Mouse (Mus musculus) adrenal gland, adult 18-20 months (tissue): ENCODE measurements around the gene Vegfb. TPM values are rescaled to one million over a fixed set of nuclear protein-coding genes. Genes with fewer than 3 reads are reported as not detected.

Experiments used
- DNase-seq, 2 experiments: peaks; one replicate each; pipeline ENCODE4 v3.0.0; 2021 to 2022; ENCODE audit warnings: low spot score in 2 of 2
- long read RNA-seq, 2 experiments: library from polyadenylated mRNA; stranded (forward); transcript quantifications; one replicate each; pipeline ENCODE4 v2.0.0; 2021
- total RNA-seq, 2 experiments: library from RNA; stranded (reverse); gene quantifications; 1 replicate in 1 of 2; 2 replicates in 1 of 2; pipeline ENCODE4 v1.2.3; 2021

The Vegfb gene
- total RNA-seq = 100 to 1,000 TPM in 1 of 2 experiments, 10 to 100 TPM in 1; 84.3 to 164 TPM
- long read RNA-seq, experiment 1, transcript Vegfb-202 (7 exons, 1,158 nt) = minor isoform, 24 of 75 reads
- long read RNA-seq, experiment 1, transcript Vegfb-201 (7 exons, 1,281 nt) = major isoform, 30 of 75 reads
- long read RNA-seq, experiment 1, partial matches to known transcripts = 3 of 75 reads
- long read RNA-seq, experiment 1, other reads (novel, unspliced or antisense) = 18 of 75 reads
- long read RNA-seq, experiment 2, transcript Vegfb-201 (7 exons, 1,281 nt) = major isoform, 43 of 135 reads
- long read RNA-seq, experiment 2, transcript Vegfb-202 (7 exons, 1,158 nt) = major isoform, 43 of 135 reads
- long read RNA-seq, experiment 2, partial matches to known transcripts = 23 of 135 reads
- long read RNA-seq, experiment 2, other reads (novel, unspliced or antisense) = 26 of 135 reads

DNA sequence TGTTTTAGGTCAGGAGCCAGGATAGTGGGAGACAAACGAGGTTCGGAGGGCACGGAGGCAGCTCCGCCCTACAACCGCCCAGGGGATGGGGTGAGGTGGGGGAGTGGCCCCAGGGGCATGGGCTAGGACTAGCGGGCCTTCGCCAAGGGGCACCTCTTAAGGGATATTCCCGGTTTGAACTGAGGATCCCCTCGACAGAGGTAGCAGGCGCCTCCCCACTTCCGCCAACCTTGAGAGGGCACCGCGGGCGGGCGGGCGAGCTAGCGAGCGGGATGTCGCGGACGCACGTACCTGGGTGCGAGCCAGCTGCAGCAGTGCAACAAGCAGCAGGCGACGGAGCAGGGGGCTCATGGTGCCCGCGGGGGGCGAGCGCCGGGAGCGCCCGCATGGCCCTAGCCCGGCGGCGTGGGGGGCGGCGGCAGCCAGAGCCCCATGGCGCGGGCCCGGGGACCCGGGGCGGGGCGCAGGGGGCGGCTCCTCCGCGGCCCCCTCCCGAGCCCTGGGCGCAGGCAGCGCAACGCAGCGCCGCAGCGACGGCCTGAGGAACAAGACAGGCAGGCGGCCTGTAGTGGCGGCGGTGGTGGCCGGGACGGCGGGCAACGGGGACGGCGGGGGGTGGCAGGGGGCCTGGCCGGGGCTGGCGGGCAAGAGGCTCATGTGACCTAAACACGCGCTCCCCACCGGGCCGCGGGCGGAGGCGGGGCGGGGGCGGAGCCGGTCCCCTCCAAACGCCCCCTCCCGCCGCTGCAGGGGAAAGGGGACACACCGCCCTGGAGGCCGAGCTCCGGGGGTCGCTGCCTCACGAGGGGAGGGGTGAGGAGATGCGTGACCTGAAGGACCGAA is at the start of gene Vegfb:
Gene Vegfb, minus strand, starts transcription at position 591 of the 843 bp plus-strand sequence.
- DNase-seq = peak; percentile 75 to 79

DNA sequence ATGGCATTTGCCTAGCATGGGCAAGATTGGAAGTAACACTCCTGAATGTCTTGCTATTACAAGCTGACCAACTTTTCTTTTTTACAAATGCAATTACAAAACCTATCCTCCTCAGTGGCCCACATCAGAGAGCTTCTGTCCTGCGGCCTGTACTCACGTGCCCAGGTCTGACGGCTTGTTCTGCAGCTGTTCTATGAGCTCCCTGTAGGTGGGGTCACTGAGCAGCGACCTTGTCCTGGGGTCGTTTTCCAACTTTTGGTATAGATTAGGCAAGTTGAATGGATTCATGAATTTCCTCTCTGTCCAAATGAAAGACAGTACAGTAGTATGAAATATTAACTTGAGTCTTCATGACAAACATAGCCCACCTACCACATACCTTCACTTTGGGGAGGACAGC is 46.6 kb upstream of the Vegfb start:
- no peak for DNase-seq

DNA sequence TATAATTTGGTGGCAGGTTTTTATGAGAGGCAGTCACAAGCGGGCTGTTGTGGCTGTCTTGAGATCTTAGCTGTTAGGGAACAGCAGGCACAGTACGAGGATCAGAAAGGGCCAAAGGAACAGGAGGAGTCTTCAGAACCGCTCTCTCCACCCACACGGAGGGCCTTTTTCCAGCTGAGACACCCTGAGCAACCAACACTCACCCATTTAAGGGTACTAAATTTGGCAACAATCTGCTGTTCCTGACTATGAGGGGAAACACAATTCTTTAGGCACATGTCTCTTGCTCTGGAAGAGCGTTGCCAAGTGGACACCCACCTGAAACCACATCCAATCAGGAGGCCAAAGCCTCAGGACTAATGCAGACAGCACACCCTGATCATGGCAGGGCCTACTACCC is 42.1 kb upstream of the Vegfb start:
- no peak for DNase-seq

DNA sequence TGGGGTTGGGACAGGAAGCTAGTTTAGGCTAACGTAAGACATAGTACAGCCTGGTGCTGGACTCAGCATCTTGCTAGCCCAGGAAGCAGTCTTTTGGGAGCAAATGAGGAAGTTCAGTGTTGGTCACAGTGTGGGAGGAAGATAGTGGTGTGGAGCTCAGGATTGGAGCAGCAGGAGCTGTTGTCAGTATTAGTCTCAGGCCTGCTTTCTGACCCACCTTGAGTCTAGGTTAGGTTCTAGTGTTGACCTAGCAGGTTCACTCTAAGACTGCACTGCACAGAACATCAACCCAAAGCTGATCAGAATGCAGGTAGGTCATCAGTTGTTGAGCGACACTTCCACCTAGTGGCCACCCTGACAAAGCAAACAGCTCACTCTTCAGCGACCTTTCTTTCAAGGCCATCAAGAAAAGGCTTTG is 32.8 kb upstream of the Vegfb start:
- peak; percentile 45 to 59 for DNase-seq

DNA sequence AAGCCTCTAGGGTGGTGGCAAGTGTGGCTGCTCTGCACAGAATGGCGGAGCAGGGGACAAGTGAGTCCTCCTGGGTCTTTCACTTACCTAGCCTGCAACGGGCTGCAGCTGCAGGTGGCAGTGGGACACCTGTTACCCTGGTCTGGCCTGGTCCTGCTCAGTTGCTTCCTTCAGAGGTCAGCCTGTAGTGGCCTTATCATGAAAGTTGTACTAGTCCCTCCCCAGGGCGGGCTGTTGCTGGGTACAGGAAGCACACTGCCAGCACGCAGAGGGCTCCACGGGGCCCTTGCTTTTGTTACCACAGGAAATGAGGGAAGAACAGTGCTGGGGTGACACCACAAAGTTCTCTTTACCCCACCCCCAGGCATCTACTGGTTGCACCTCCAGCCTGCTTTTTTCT is 31.7 kb upstream of the Vegfb start, which contains the start of gene Fermt3:
Gene Fermt3, minus strand, starts transcription at position 279 of the 400 bp plus-strand sequence.
- DNase-seq = no peak

DNA sequence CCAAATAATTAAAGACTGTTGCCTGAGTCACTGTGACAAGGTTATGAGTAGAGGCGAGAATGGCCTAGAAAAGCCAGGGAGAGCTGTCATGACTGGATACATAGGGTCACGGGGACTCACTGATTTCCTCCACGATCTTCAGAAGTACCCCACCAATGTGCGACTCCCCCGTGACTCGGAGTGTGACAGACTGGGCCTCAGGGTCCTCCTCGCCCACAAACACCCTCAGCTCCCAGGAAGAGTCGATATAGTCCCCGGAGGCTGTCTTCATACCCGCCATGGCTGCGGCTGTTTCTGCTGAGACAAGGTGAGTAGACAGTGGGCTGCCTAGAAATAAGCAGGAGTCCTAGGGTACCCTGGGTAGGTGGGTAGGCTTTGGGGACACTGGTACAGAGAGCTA is 31.1 kb upstream of the Vegfb start:
- DNase-seq = no peak

DNA sequence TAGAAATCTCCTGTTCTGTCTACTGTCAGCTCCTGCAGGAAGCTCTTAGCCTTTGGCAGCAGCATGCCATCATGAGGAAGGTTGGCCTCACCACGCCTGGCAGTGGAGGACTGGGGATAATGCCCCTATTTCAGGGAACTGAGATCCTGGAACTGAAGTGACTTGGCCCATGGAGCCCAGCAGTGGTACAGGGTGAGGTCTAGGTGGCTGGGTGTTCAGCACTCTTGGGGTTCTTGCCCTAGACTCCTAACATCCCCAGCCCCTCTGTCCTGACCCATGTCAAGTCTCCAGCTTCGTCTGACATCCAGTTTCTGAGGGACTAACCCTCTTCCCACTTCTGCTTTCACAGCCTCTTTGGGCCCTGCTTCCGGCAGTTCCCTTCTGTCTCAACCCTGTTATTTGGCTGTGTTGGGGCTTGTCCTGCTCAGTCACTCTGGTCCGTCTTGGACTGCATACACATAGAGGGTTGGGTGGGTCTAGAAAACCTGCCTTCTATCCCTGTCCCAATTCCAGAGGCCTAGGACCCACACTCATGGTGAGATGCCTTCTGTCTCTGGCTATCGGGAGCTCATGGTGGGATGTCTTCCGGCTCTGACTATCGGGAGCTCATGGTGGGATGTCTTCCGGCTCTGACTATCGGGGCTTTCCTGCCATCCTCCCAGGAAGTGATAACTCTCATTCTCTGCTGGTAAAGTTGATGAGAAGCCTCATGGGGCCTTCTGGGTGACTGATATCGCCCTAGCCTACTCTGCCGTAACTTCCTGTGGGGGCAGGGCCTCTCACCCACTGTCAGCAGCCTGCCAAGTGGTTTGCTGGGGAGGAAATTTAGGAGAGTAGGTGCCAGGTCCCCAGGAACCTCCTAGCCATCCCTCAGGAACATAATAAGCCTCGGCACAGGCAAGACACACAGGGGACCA is 30.3 kb upstream of the Vegfb start:
- no peak for DNase-seq

DNA sequence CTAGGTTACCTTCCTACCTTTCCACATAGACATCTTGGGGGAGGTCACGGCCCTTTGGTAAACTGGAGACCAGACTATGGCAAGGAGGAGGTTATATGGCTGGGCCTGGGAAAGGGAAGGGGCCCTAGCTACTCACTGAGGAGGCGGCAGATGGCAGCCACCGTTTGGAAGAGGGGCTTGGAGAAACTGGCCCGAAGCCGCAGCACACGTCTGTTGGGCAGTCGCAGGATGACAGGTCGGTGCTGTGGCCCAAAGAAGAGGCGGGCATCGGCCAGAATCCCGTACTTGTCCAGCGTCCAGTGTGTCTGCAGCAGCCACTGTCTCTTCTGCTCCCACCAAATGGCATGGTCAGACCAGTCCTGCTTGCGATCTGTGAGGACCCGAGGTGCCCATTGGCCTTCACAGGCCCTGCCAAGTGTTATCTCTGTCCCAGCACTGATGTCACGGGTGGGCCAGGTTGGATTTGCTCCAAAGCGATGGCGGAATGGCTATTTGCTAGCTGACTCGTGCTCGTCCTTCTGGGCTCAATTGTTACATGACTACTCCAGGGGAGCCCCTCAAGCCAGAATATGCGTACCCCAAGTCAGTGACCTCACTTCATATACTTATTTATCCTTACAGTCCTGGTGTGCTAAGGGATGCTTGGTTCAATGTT is 27.2 kb upstream of the Vegfb start:
- DNase-seq = no peak

DNA sequence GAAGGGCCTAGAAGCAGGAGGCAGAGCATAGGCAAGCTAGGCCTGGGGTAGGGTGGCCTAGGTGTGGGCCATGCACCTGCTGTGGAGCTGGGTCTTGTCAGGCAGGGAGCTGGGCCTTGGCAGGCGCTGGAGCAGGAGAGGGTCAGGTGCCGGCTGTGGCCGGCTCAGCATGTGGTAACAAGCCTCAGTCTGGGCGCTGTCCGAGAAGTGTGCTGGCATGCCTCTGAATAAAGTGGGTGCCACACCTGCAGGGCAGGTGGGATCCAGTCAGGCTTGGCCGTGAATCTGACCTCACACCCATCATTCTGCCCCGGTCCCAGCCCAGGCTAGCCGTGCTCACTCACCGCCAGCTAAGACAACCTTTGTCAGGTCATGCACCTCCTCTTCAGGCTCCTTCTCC is 26.5 kb upstream of the Vegfb start:
- DNase-seq = no peak

DNA sequence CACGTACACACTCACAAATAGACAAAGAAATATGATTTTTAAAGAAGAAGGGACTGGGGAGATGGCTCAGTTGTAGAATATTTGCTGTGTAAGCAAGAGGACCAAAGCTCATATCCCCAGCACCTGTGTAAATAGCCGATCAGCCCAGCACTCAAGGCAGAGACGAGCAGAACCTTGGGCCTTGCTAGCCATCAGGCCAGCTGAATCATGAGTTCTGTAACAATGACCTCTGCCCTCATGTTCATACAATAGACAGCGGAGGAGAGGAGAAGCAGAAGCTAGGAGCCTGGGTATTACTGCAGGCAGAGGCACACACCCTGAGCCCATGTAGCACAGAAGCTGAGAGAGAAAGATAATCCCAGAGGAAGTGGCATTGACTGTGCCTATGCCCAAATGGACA is 25.0 kb upstream of the Vegfb start:
- no peak for DNase-seq

DNA sequence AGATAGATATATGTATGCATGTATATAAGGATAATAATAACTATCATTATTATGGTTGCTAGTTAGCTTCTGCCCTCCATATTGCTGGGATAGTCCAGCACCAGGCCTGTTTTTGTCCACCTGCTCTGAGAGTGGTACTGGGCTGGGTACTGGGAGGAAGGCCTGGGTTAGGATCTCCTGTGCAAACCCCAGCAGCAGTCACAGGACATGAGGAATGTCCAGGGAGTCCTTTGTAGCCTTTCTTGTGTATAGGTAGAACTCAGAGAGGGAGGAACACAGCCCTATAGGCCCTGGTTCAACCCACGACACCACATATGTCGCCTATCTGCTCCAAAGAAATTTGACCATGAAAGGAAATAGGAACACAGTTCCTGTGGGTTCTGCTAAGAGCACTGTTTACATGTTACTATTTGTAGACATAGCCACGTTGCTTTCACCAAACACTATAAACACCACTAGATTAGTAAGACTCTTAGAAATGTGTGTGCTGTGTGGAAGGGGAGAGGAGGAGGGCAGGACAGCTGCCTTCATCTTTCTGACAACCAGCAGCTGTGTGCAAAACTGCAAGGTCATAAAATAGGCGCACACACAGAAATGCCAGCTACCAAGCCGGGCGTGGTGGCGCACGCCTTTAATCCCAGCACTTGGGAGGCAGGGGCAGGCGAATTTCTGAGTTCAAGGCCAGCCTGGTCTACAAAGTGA is 19.6 kb upstream of the Vegfb start:
- no peak for DNase-seq

DNA sequence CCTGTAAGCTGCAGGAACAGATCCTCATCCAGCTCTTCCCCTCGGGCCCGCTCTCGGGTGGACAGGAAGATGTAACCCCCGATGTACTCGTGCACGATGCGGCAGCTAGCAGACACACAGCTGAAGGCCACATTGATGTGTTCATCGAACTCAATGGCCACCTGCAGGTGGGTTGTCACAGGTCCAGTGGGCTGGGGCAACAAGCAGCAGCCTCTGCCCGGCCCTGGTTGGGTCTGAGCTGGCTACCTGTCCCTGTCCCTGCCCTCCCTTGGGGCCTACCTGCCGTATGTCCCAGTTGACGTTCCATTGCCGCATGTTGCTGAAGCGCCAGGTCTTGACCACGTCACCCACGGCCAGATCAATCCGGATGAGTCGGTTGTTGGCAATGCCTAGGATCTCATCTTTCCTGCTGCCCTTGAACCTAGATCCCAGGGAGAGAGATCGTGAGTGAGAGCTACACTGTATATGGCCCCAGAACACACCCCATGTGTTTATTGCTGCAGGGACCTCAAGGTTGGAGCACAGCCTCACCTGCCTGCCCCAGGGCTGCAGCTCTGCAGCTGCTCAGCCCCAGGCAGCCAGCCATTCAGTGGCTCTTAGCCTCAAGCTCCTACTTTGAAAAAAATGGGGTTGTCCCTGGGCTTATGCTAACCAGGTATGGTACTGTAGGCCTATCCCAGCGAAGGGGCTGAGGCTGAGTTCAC is 12.1 kb upstream of the Vegfb start:
- no peak for DNase-seq

DNA sequence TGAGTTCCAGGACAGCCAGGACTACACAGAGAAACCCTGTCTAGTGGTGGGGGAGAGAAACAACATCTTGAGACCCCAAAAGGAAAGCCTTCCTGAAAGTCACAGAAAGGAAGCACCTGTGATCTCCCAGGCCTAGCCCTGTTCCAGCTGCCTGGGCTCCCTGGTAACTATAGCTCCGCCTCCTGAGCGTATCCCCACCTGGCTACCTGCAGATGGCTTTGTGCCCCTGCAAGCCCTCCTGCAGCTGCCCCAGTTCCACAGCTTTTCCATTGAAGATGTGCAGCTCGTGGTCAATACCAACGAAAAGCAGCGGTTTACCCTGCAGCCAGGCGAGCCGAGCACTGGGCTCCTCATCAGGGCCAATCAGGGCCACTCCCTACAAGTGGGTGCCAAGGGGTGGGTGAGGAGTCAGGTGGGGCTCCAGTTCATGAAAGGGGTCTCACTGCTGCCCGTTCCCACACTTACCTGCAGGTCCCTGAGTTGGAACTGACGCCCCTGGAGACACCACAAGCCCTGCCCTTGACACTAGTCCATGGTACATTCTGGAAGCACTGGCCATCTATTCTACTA is 10.4 kb upstream of the Vegfb start:
- DNase-seq = no peak

DNA sequence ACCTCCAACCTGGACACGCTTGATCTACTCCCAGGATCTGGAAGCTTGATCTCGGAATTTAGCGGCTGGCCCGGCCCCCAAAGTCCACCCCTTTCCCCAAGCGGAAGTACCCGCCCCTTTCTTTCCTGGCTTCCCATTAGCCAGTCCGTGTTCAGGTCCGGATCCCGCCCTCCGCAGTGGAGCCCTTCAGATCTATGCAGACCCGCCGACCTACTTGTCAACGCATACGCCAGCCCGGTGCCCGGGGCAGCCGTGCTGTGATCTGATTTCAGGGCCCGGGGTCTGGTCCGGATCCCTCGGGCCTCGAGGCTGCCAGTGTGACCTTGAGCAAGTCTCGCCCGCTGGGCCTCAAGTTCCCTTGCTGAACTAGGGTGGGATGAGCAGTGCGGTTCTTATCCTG is 8.6 kb upstream of the Vegfb start, which contains the start of the genes Nudt22 and Trpt1:
Gene Nudt22, minus strand, starts transcription at position 112 of the 400 bp plus-strand sequence.
Gene Trpt1, plus strand, starts transcription at position 126 of the 400 bp plus-strand sequence.
- peak; percentile 82 to 84 for DNase-seq

DNA sequence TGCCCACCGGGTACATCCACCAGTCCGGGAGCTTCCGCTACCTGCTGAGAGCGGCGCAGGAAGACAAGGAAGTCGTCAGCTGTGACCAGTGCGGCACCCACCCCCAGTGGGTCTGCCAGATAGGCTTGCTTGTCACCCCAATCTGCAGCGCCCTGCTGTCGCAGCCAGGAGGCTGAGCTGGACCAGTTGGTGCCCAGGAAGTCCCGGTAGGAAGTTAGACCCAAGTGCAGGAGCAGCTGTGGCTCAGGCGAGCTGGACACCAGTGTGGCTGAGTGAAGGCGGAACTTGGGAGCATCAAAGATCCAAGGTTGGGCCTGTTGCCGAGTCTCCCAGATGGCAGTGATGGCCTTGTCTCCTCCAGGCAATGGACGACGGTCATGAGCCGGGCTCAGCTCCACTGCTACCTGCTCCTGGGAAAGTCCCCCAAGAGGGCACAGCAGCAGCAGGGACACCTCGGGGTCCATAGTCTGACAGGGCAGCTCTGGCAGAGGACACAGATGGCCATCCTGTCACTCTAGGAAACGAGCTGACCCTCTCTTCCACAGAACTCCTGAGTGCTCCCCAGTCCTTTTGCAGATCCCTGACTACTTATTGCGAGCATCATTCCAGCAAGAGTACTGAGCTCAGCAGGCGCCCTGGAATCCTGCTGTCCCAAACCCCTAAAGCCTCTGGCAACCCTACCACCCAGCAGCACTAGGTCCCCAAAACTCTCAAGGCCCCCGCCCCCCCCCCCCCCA is 8.0 kb upstream of the Vegfb start:
- DNase-seq = no peak

DNA sequence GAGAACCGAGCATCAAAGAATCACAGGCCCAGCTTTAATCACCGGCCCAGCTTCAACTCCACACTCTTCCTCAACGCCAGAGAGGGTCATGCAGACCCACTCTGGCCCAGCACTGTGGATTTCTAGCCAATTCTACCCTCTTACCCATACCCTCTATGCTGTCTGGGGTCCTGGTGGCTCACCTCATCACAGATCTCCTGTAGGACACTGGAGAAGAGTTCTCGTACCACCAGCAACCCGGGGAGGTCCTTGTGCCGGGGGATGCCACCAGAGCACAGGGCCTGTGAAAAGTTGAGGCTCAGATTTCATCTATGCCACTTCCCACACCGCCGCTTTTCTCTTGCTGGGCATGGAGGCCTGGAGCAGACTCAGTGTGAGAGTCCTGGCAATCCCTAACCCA is 7.0 kb upstream of the Vegfb start:
- no peak for DNase-seq

DNA sequence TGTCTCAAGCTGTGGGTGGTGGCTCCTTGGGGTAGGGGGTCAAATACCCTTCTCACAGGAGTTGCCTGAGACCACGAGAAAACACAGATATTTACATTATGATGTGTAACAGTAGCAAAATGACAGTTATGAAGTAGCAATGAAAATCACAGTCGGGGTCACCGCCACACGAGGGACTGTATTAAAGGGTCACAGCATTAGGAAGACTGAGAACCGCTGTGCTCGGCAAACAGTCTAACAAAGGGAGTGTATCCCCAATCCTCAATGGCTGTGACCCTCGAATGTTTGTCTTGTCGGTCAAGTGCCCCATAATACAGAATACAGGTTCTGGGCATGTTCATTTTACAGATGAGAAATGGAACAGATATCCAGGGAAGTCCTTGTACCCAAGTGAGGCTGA is 6.6 kb upstream of the Vegfb start:
- no peak for DNase-seq
